ENCODE assay signal across 8 mouse cellular contexts in the genomic region with DNA sequence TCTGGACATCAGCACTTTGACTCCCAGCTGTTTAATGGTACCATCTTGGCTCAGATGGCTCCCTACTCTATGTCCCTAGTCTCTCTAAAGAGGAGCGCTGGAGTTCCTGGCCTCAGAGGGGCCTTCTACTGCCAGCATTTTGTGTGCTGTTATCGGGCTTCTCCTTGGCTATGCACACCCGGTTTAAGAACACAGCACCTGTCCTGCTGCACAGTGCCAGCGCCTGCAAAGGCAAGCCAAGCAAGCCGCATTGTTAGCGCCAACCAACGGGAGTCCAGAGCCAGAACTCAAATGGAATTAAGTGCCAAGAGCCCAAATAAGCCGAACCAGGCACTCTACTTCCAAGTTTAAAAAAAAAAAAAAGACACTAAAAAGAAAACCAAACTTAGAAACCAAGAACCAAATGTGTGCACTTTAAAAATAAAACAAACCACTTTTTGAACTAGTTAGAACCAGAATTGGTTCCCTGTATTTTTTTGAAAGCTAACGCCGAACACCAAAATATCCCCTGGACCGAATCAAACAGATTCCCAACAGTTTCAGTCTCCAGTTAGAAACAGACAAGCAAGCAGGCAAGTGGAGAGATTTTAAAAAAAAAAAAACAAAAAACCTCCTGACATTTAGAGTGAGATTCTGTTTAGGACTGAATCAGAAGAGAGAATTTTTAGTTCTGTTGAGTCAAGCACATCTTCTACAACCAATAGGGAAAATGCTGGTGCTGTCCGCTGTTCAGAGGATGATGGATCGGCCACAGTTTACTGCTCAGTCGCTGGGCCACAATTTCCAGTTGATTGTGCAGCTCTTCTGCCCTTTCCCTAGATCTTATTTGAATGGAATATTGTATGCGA.
DNase-seq lines count a peak whose midpoint lies in the region; ATAC-seq and TF ChIP-seq lines count a peak whose summit lies in the region.

No protein-coding gene starts in this region.

- DNase-seq in gastrocnemius, adult 2 months = peak; percentile 36
- no peak for DNase-seq in gastrocnemius, postnatal 4 days (ENCODE audit: low spot score in 2 of 2)
- DNase-seq in frontal cortex, postnatal 36 days (ENCODE audit: low spot score in 2 of 2) = peak; percentile 50 to 82
- peak; percentile 61 to 63 for DNase-seq in layer of hippocampus, postnatal 36 days
- DNase-seq in thymus, postnatal 0 days (ENCODE audit: low spot score) = no peak
- DNase-seq in urinary bladder, postnatal 25 days (ENCODE audit: low spot score) = no peak

- intact Hi-C loops in gastrocnemius, adult 2 months (cut with DNase I) = loop anchor here (5.0 kb wide), 1 partner anchor 419 kb away; no protein-coding TSS in a partner anchor

- ATAC-seq in neural tube, embryonic 15.5 days (ENCODE audit: low FRiP score) = no peak
- no peak for ATAC-seq in kidney, embryonic 16.5 days (ENCODE audit: low FRiP score, low TSS enrichment)

- no peak overlapping the region for H3K27ac ChIP-seq in gastrocnemius, adult 2 months
- peak overlapping the region; percentile 71 for H3K27ac ChIP-seq in neural tube, embryonic 15.5 days (replicated peaks)
- H3K27ac ChIP-seq in kidney, embryonic 16.5 days (ENCODE audit: low read length) = no peak overlapping the region

- H3K4me2 ChIP-seq in neural tube, embryonic 15.5 days = peak overlapping the region; percentile 20
- H3K4me2 ChIP-seq in kidney, embryonic 16.5 days (replicated peaks; ENCODE audit: low read depth, low read length) = no peak overlapping the region

- H3K9ac ChIP-seq in neural tube, embryonic 15.5 days (replicated peaks) = no peak overlapping the region
- H3K9ac ChIP-seq in kidney, embryonic 16.5 days (replicated peaks; ENCODE audit: low read length) = no peak overlapping the region

- H3K36me3 ChIP-seq in neural tube, embryonic 15.5 days = no peaks in the 10 kb centered on the region
- H3K36me3 ChIP-seq in kidney, embryonic 16.5 days (ENCODE audit: insufficient read depth, low read length) = no peaks in the 10 kb centered on the region

- H3K27me3 ChIP-seq in neural tube, embryonic 15.5 days (replicated peaks) = no peaks in the 10 kb centered on the region
- no peaks in the 10 kb centered on the region for H3K27me3 ChIP-seq in kidney, embryonic 16.5 days (ENCODE audit: insufficient read depth, low read length)

- H3K4me3 ChIP-seq in gastrocnemius, adult 2 months = peak overlapping the region; percentile 40
- H3K4me3 ChIP-seq in neural tube, embryonic 15.5 days (replicated peaks) = no peak overlapping the region
- no peak overlapping the region for H3K4me3 ChIP-seq in kidney, embryonic 16.5 days (ENCODE audit: low read length)

- WGBS in neural tube, embryonic 15.5 days = 67% methylated on average over 15 of the region's 15 CpGs
- 86% methylated on average over 15 of the region's 15 CpGs for WGBS in kidney, embryonic 16.5 days

- H3K4me1 ChIP-seq in neural tube, embryonic 15.5 days = peaks cover 35% of the 10 kb centered on the region
- H3K4me1 ChIP-seq in kidney, embryonic 16.5 days (ENCODE audit: insufficient read depth, low read length) = peaks cover 20% of the 10 kb centered on the region

- no peak for TF ChIP-seq CTCF in gastrocnemius, adult 2 months (IDR thresholded peaks at IDR 0.05)

- H3K9me3 ChIP-seq in neural tube, embryonic 15.5 days (replicated peaks) = no peaks in the 10 kb centered on the region
- no peaks in the 10 kb centered on the region; the same call in 1 of the 2 replicates for H3K9me3 ChIP-seq in kidney, embryonic 16.5 days (ENCODE audit: low read length)

Comparison
In these comparisons a context has a peak if more than half of its experiments do, and no peak if none do; other contexts are left out.
1. DNase-seq: peak in gastrocnemius, adult 2 months (single experiment), frontal cortex, postnatal 36 days (2 of 2) and layer of hippocampus, postnatal 36 days (2 of 2); none in gastrocnemius, postnatal 4 days (0 of 2), thymus, postnatal 0 days (single experiment) and urinary bladder, postnatal 25 days (single experiment).